Mouse (Mus musculus): ENCODE measurements around the gene Nrg3. TPM values are rescaled to one million over a fixed set of nuclear protein-coding genes. Genes with fewer than 3 reads are reported as not detected.
A peak's percentile ranks its signal among the peaks of the same experiment; 100 is the strongest.

The Nrg3 gene
- total and polyA plus RNA-seq, 3 experiments = not detected

GRCm38 (mm10) chr14:38566182-38566581 is 906.7 kb downstream of the Nrg3 start:
- Histone ChIP-seq H3K79me2 (ENCODE audit: control insufficient read depth, insufficient read depth, low read length, poor library complexity) (no peaks in the 10 kb centered on the region), H3K27me3 (ENCODE audit: control insufficient read depth in 1 of 2, insufficient read depth in 2 of 2, low read length in 2 of 2) (no peaks in the 10 kb centered on the region), H3K4me1 (ENCODE audit: control insufficient read depth in 1 of 2, insufficient read depth in 2 of 2, low read length in 2 of 2) (no peaks in the 10 kb centered on the region), H3K27ac (ENCODE audit: control insufficient read depth, low read depth, low read length) (no peak overlapping the region), H3K36me3 (ENCODE audit: control insufficient read depth in 1 of 2, insufficient read depth in 2 of 2, low read length in 2 of 2) (no peaks in the 10 kb centered on the region), H3K4me3 (ENCODE audit: control insufficient read depth in 1 of 2, insufficient read depth in 1 of 2, low read depth in 2 of 2, low read length in 2 of 2) (no peak overlapping the region), H3K9ac (ENCODE audit: control insufficient read depth, low read depth, low read length, poor library complexity, severe bottlenecking) (no peak overlapping the region), H3K9me3 (replicated peaks; ENCODE audit: insufficient read depth, low read length) (no peaks in the 10 kb centered on the region)
- TF ChIP-seq BHLHE40 (IDR thresholded peaks at IDR 0.05; ENCODE audit: borderline replicate concordance, low read depth, low read length) = no peak
- no peak for TF ChIP-seq USF1 (IDR thresholded peaks at IDR 0.05; ENCODE audit: low read depth, low read length)
- no peak for TF ChIP-seq EP300 (IDR thresholded peaks at IDR 0.05; ENCODE audit: low read depth in 1 of 2, low read length in 2 of 2)
- TF ChIP-seq ZC3H11A (IDR thresholded peaks at IDR 0.05; ENCODE audit: low read depth, low read length) = no peak
- no peak for TF ChIP-seq ETS1 (IDR thresholded peaks at IDR 0.05; ENCODE audit: low read depth, low read length)
- TF ChIP-seq CHD1 (IDR thresholded peaks at IDR 0.05; ENCODE audit: low read depth, low read length) = no peak
- TF ChIP-seq SIN3A (IDR thresholded peaks at IDR 0.05; ENCODE audit: low read length) = no peak
- TF ChIP-seq ZKSCAN1 (IDR thresholded peaks at IDR 0.05; ENCODE audit: low read depth, low read length) = no peak
- DNase-seq (ENCODE audit: low read depth, low spot score) = no peak

GRCm38 (mm10) chr14:38554636-38555035 is 918.3 kb downstream of the Nrg3 start:
- Histone ChIP-seq H3K9ac (ENCODE audit: control insufficient read depth, low read depth, low read length, poor library complexity, severe bottlenecking) (no peak overlapping the region), H3K4me3 (ENCODE audit: control insufficient read depth in 1 of 2, insufficient read depth in 1 of 2, low read depth in 2 of 2, low read length in 2 of 2) (no peak overlapping the region), H3K27ac (ENCODE audit: control insufficient read depth, low read depth, low read length) (no peak overlapping the region)

GRCm38 (mm10) chr14:38547257-38547656 is 925.6 kb downstream of the Nrg3 start:
- Histone ChIP-seq H3K27ac (ENCODE audit: control insufficient read depth, low read depth, low read length) (peak overlapping the region; percentile 100), H3K9ac (ENCODE audit: control insufficient read depth, low read depth, low read length, poor library complexity, severe bottlenecking) (no peak overlapping the region), H3K4me1 (ENCODE audit: control insufficient read depth in 1 of 2, insufficient read depth in 2 of 2, low read length in 2 of 2) (peaks cover 17 to 34% of the 10 kb centered on the region in 2 experiments), H3K27me3 (ENCODE audit: control insufficient read depth in 1 of 2, insufficient read depth in 2 of 2, low read length in 2 of 2) (no peaks in the 10 kb centered on the region), H3K79me2 (ENCODE audit: control insufficient read depth, insufficient read depth, low read length, poor library complexity) (no peaks in the 10 kb centered on the region), H3K4me3 (ENCODE audit: control insufficient read depth in 1 of 2, insufficient read depth in 1 of 2, low read depth in 2 of 2, low read length in 2 of 2) (no peak overlapping the region), H3K9me3 (replicated peaks; ENCODE audit: insufficient read depth, low read length) (no peaks in the 10 kb centered on the region), H3K36me3 (ENCODE audit: control insufficient read depth in 1 of 2, insufficient read depth in 2 of 2, low read length in 2 of 2) (peaks cover 0 to 31% of the 10 kb centered on the region in 2 experiments; a peak in 2 of 4 replicates)
- peak; percentile 98 for DNase-seq (ENCODE audit: low read depth, low spot score)
- no peak for TF ChIP-seq ZNF384 (IDR thresholded peaks at IDR 0.05; ENCODE audit: low read depth, low read length)
- TF ChIP-seq SIN3A (IDR thresholded peaks at IDR 0.05; ENCODE audit: low read length) = peak; percentile 87
- TF ChIP-seq MEF2A (IDR thresholded peaks at IDR 0.05; ENCODE audit: extremely low read depth, insufficient replicate concordance, low read depth, low read length, poor library complexity, severe bottlenecking) = peak; percentile 38; the same call in 1 of the 2 replicates
- TF ChIP-seq ZKSCAN1 (IDR thresholded peaks at IDR 0.05; ENCODE audit: low read depth, low read length) = no peak
- 0 out of 2 replicates have a peak, but pooled peaks have one; percentile 31 for TF ChIP-seq POLR2AphosphoS2 (IDR thresholded peaks at IDR 0.05; ENCODE audit: low read length)
- peak; percentile 93 for TF ChIP-seq TAL1 (IDR thresholded peaks at IDR 0.05; ENCODE audit: low read length)
- peak; percentile 91 for TF ChIP-seq JUND (IDR thresholded peaks at IDR 0.05; ENCODE audit: low read depth, low read length)
- TF ChIP-seq TCF12 (IDR thresholded peaks at IDR 0.05; ENCODE audit: low read depth, low read length) = peak; percentile 98
- TF ChIP-seq MYC (IDR thresholded peaks at IDR 0.05; ENCODE audit: low read depth, low read length) = peak; percentile 87; the same call in 1 of the 2 replicates
- peak; percentile 96 for TF ChIP-seq RCOR1 (IDR thresholded peaks at IDR 0.05; ENCODE audit: low read depth, low read length)
- TF ChIP-seq MAX (IDR thresholded peaks at IDR 0.05; ENCODE audit: low read length) = peak; percentile 37; the same call in 1 of the 2 replicates
- peak; percentile 61; the same call in 1 of the 2 replicates for TF ChIP-seq MAFK (IDR thresholded peaks at IDR 0.05; ENCODE audit: borderline replicate concordance, low read depth, low read length)
- peak; percentile 100 for TF ChIP-seq ETS1 (IDR thresholded peaks at IDR 0.05; ENCODE audit: low read depth, low read length)
- no peak for TF ChIP-seq CTCF (IDR thresholded peaks at IDR 0.05 in 2 of 3, conservative IDR thresholded peaks at IDR 0.05 in 1 of 3; ENCODE audit: control insufficient read depth in 1 of 3, insufficient read depth in 1 of 3, low read depth in 2 of 3, low read length in 3 of 3, poor library complexity in 1 of 3, severe bottlenecking in 1 of 3)
- peak; percentile 60 for TF ChIP-seq MXI1 (IDR thresholded peaks at IDR 0.05; ENCODE audit: low read depth, low read length)
- no peak for TF ChIP-seq ZMIZ1 (IDR thresholded peaks at IDR 0.05; ENCODE audit: low read depth, low read length)
- no peak for TF ChIP-seq USF2 (IDR thresholded peaks at IDR 0.05; ENCODE audit: borderline replicate concordance in 1 of 2, insufficient read depth in 1 of 2, low read depth in 1 of 2, low read length in 2 of 2)

More at GRCm38 (mm10) chr14:38554636-38555035, 918.3 kb downstream of the Nrg3 start:
- TF ChIP-seq POLR2A (IDR thresholded peaks at IDR 0.05; ENCODE audit: control insufficient read depth in 1 of 2, insufficient read depth in 1 of 2, low read depth in 1 of 2, low read length in 2 of 2, poor library complexity in 1 of 2) = no peak
- TF ChIP-seq MXI1 (IDR thresholded peaks at IDR 0.05; ENCODE audit: low read depth, low read length) = no peak
- no peak for TF ChIP-seq USF2 (IDR thresholded peaks at IDR 0.05; ENCODE audit: borderline replicate concordance in 1 of 2, insufficient read depth in 1 of 2, low read depth in 1 of 2, low read length in 2 of 2)
- TF ChIP-seq MEF2A (IDR thresholded peaks at IDR 0.05; ENCODE audit: extremely low read depth, insufficient replicate concordance, low read depth, low read length, poor library complexity, severe bottlenecking) = no peak
- no peak for TF ChIP-seq GABPA (IDR thresholded peaks at IDR 0.05; ENCODE audit: low read depth, low read length)
- TF ChIP-seq MAFK (IDR thresholded peaks at IDR 0.05; ENCODE audit: borderline replicate concordance, low read depth, low read length) = no peak
- TF ChIP-seq ZMIZ1 (IDR thresholded peaks at IDR 0.05; ENCODE audit: low read depth, low read length) = no peak
- no peak for TF ChIP-seq CHD2 (IDR thresholded peaks at IDR 0.05; ENCODE audit: low read length)
- H3K36me3 ChIP-seq (ENCODE audit: control insufficient read depth in 1 of 2, insufficient read depth in 2 of 2, low read length in 2 of 2) = no peaks in the 10 kb centered on the region
- H3K4me1 ChIP-seq (ENCODE audit: control insufficient read depth in 1 of 2, insufficient read depth in 2 of 2, low read length in 2 of 2) = no peaks in the 10 kb centered on the region
- H3K9me3 ChIP-seq (replicated peaks; ENCODE audit: insufficient read depth, low read length) = no peaks in the 10 kb centered on the region
- no peak for DNase-seq (ENCODE audit: low read depth, low spot score)
- no peaks in the 10 kb centered on the region for H3K27me3 ChIP-seq (ENCODE audit: control insufficient read depth in 1 of 2, insufficient read depth in 2 of 2, low read length in 2 of 2)
- H3K79me2 ChIP-seq (ENCODE audit: control insufficient read depth, insufficient read depth, low read length, poor library complexity) = no peaks in the 10 kb centered on the region

Data from MEL (cell line).